Mouse (Mus musculus): ENCODE results near the gene Cemip2. TPM values are rescaled to one million over a fixed set of nuclear protein-coding genes. Genes with fewer than 3 reads are reported as not detected.

Gene Cemip2
- polyA plus RNA-seq, 1 experiment = 0.12 TPM

DNA sequence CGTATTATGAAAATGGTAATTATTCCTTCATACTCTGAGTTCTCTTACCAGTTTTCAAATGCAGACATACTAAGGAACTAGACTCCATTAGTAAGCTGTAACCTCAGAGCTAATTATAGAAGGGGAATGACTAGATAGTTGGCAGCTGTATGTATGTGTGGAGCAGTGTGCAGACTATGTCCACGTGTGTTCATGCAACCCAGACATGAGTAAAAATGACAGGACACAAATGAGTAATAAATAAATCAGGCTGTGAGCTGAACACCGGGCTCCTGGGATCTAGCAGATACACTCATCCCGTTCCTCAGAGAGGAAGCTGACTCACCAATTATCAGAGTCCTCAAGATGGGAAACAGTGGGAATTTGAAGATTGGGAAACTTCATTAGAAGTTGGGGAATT lies 42.0 kb downstream of the Cemip2 start:
- no peak overlapping the region for H3K4me3 ChIP-seq (replicated peaks)
- H3K36me3 ChIP-seq (replicated peaks; ENCODE audit: low read length) = peaks cover 69% of the 10 kb centered on the region
- no peaks in the 10 kb centered on the region for H3K27me3 ChIP-seq (replicated peaks)
- no peaks in the 10 kb centered on the region for H3K9me3 ChIP-seq
- peaks cover 13% of the 10 kb centered on the region for H3K4me1 ChIP-seq
- TF ChIP-seq GATA1 (IDR thresholded peaks at IDR 0.05; ENCODE audit: borderline replicate concordance, low read length) = no peak
- TF ChIP-seq FLI1 (IDR thresholded peaks at IDR 0.05; ENCODE audit: low read length) = no peak

DNA sequence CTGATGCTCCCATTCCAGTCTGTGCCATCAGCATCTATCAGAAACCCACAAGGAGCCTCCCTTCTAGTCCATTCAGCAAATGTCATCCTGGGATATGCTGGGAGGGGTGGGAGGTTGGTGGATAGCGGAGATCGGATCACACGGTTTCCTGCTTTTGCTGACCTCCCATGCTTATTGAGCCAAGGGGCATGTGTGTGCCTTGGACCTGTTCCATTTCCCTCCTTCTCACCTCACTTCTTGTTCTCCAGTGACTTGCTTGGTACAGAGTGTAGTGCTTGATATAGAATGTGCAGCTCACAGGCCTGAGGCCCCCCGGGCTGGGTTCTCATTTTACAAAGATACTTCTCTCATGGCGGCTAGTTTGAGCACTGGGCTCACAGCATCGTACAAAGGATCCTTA lies 43.7 kb downstream of the Cemip2 start:
- TF ChIP-seq FLI1 (IDR thresholded peaks at IDR 0.05; ENCODE audit: low read length) = no peak
- TF ChIP-seq GATA1 (IDR thresholded peaks at IDR 0.05; ENCODE audit: borderline replicate concordance, low read length) = no peak
- Histone ChIP-seq H3K9me3 (no peaks in the 10 kb centered on the region), H3K4me1 (peaks cover 13% of the 10 kb centered on the region), H3K4me3 (replicated peaks) (no peak overlapping the region), H3K36me3 (replicated peaks; ENCODE audit: low read length) (peaks cover 65% of the 10 kb centered on the region), H3K27me3 (replicated peaks) (no peaks in the 10 kb centered on the region)

- Histone ChIP-seq H3K36me3 (replicated peaks; ENCODE audit: low read length) (peaks cover 60% of the 10 kb centered on the region), H3K4me1 (peaks cover 13% of the 10 kb centered on the region), H3K4me3 (replicated peaks) (no peak overlapping the region), H3K27me3 (replicated peaks) (no peaks in the 10 kb centered on the region), H3K9me3 (no peaks in the 10 kb centered on the region)
- TF ChIP-seq FLI1 (IDR thresholded peaks at IDR 0.05; ENCODE audit: low read length) (no peak), GATA1 (IDR thresholded peaks at IDR 0.05; ENCODE audit: borderline replicate concordance, low read length) (no peak)
These were observed 46.0 kb downstream of the Cemip2 start for GRCm38 (mm10) chr19:21824146-21824545.

GRCm38 (mm10) chr19:21825128-21825885 lies 47.2 kb downstream of the Cemip2 start:
- H3K4me3 ChIP-seq (replicated peaks) = no peak overlapping the region
- TF ChIP-seq GATA1 (IDR thresholded peaks at IDR 0.05; ENCODE audit: borderline replicate concordance, low read length) = no peak
- no peak for TF ChIP-seq FLI1 (IDR thresholded peaks at IDR 0.05; ENCODE audit: low read length)
- H3K9me3 ChIP-seq = no peaks in the 10 kb centered on the region
- H3K4me1 ChIP-seq = peaks cover 5% of the 10 kb centered on the region
- peaks cover 66% of the 10 kb centered on the region for H3K36me3 ChIP-seq (replicated peaks; ENCODE audit: low read length)
- H3K27me3 ChIP-seq (replicated peaks) = no peaks in the 10 kb centered on the region

GRCm38 (mm10) chr19:21833416-21833992 lies 55.4 kb downstream of the Cemip2 start:
- peak overlapping the region; percentile 24 for H3K4me3 ChIP-seq (replicated peaks)
- TF ChIP-seq GATA1 (IDR thresholded peaks at IDR 0.05; ENCODE audit: borderline replicate concordance, low read length) (no peak), FLI1 (IDR thresholded peaks at IDR 0.05; ENCODE audit: low read length) (no peak)
- H3K36me3 ChIP-seq (replicated peaks; ENCODE audit: low read length) = peaks cover 80% of the 10 kb centered on the region
- H3K27me3 ChIP-seq (replicated peaks) = no peaks in the 10 kb centered on the region
- H3K4me1 ChIP-seq = peaks cover 10% of the 10 kb centered on the region
- H3K9me3 ChIP-seq = no peaks in the 10 kb centered on the region

DNA sequence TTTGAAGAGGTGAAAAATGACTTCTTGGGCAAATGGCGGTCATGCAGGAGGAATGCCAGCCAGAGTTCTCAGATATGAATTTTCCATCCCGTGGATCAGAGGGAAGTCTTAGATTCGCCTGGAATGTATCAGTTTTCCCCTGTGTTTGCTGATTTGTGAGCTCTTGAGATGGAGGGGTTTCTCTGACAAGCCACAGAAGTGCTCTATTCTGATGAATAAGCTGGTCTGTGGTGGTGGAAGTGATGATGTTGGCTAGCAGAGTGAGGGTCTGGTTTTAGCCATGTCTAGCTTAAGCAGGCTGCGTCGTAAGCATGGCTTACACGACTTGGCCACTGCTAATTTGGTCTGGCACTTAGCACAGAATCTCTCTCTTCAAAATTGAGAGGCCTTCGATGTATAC lies 56.8 kb downstream of the Cemip2 start:
- Histone ChIP-seq H3K27me3 (replicated peaks) (no peaks in the 10 kb centered on the region), H3K4me3 (replicated peaks) (no peak overlapping the region), H3K4me1 (peaks cover 10% of the 10 kb centered on the region), H3K9me3 (no peaks in the 10 kb centered on the region), H3K36me3 (replicated peaks; ENCODE audit: low read length) (peaks cover 74% of the 10 kb centered on the region)
- TF ChIP-seq GATA1 (IDR thresholded peaks at IDR 0.05; ENCODE audit: borderline replicate concordance, low read length) = no peak
- no peak for TF ChIP-seq FLI1 (IDR thresholded peaks at IDR 0.05; ENCODE audit: low read length)

GRCm38 (mm10) chr19:21850721-21851120 lies 72.6 kb downstream of the Cemip2 start:
- TF ChIP-seq GATA1 (IDR thresholded peaks at IDR 0.05; ENCODE audit: borderline replicate concordance, low read length) (no peak), FLI1 (IDR thresholded peaks at IDR 0.05; ENCODE audit: low read length) (no peak)
- Histone ChIP-seq H3K27me3 (replicated peaks) (no peaks in the 10 kb centered on the region), H3K4me1 (no peaks in the 10 kb centered on the region), H3K9me3 (no peaks in the 10 kb centered on the region), H3K36me3 (replicated peaks; ENCODE audit: low read length) (peaks cover 86% of the 10 kb centered on the region), H3K4me3 (replicated peaks) (no peak overlapping the region)

DNA sequence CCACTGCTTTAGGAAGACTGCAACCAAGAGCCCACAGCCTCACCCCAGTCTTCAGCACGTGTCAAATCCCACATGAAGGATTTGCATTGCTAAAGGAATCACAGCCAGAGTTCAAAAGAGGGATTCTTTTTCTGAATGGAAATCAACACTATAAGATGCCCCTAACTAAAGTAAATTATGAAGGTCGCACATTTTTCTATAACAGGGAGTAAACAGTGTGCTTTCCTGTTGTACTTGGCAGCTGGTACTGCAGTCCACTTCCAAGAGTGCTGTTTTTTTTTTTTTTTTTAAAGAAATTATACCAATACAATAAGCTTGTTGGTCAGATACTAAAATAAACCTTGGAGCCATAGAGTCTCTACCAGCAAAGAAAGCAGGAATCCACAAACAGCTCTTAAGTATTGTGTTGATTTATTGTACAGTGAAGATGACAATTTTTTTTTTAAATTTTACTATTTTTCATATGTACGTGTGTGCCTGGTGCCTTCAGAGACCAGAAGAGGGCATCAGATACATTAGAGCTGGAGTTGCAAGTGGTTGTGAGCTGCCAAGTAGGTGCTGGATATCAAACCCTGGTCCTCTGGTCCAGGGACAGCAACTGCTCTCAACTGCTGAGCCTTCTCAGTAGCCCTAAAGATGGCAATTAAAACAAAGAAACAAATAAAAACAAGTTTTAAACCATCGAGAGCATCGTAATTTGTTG lies 76.5 kb downstream of the Cemip2 start:
- H3K27me3 ChIP-seq (replicated peaks) = no peaks in the 10 kb centered on the region
- peaks cover 75% of the 10 kb centered on the region for H3K36me3 ChIP-seq (replicated peaks; ENCODE audit: low read length)
- H3K4me1 ChIP-seq = no peaks in the 10 kb centered on the region
- no peak for TF ChIP-seq FLI1 (IDR thresholded peaks at IDR 0.05; ENCODE audit: low read length)
- TF ChIP-seq GATA1 (IDR thresholded peaks at IDR 0.05; ENCODE audit: borderline replicate concordance, low read length) = no peak
- H3K4me3 ChIP-seq (replicated peaks) = no peak overlapping the region
- no peaks in the 10 kb centered on the region for H3K9me3 ChIP-seq

- no peaks in the 10 kb centered on the region for H3K4me1 ChIP-seq
- H3K27me3 ChIP-seq (replicated peaks) = no peaks in the 10 kb centered on the region
- peaks cover 68% of the 10 kb centered on the region for H3K36me3 ChIP-seq (replicated peaks; ENCODE audit: low read length)
- H3K9me3 ChIP-seq = no peaks in the 10 kb centered on the region
- H3K4me3 ChIP-seq (replicated peaks) = no peak overlapping the region
- TF ChIP-seq FLI1 (IDR thresholded peaks at IDR 0.05; ENCODE audit: low read length) (no peak), GATA1 (IDR thresholded peaks at IDR 0.05; ENCODE audit: borderline replicate concordance, low read length) (no peak)
These were observed 77.4 kb downstream of the Cemip2 start for GRCm38 (mm10) chr19:21855421-21856128.
